Mouse (Mus musculus): ENCODE measurements around the gene Trmt44.
A peak's percentile ranks its signal among the peaks of the same experiment; 100 is the strongest.

Trmt44 gene

GRCm38 (mm10) chr5:35574653-35575599, at the start of gene Trmt44:
Trmt44 (minus strand) TSS chr5:35575070.
- peak; percentile 89 for DNase-seq (ENCODE audit: low read depth, low spot score)

GRCm38 (mm10) chr5:35623831-35624230, 49.0 kb upstream of the Trmt44 start:
- DNase-seq (ENCODE audit: low read depth, low spot score): no peak

GRCm38 (mm10) chr5:35621114-35621513, 46.2 kb upstream of the Trmt44 start:
- DNase-seq (ENCODE audit: low read depth, low spot score): no peak

- no peak for DNase-seq (ENCODE audit: low read depth, low spot score)
Measured at GRCm38 (mm10) chr5:35616943-35617342, 42.1 kb upstream of the Trmt44 start.

GRCm38 (mm10) chr5:35612722-35613121, 37.9 kb upstream of the Trmt44 start:
- no peak for DNase-seq (ENCODE audit: low read depth, low spot score)

GRCm38 (mm10) chr5:35611900-35612299, 37.0 kb upstream of the Trmt44 start:
- DNase-seq (ENCODE audit: low read depth, low spot score): no peak

GRCm38 (mm10) chr5:35611170-35611569, 36.3 kb upstream of the Trmt44 start:
- DNase-seq (ENCODE audit: low read depth, low spot score): no peak

GRCm38 (mm10) chr5:35610381-35610780, 35.5 kb upstream of the Trmt44 start:
- no peak for DNase-seq (ENCODE audit: low read depth, low spot score)

GRCm38 (mm10) chr5:35609971-35610370, 35.1 kb upstream of the Trmt44 start:
- no peak for DNase-seq (ENCODE audit: low read depth, low spot score)

- no peak for DNase-seq (ENCODE audit: low read depth, low spot score)
Measured at GRCm38 (mm10) chr5:35609381-35609780, 34.5 kb upstream of the Trmt44 start.

GRCm38 (mm10) chr5:35608559-35608958, 33.7 kb upstream of the Trmt44 start:
- no peak for DNase-seq (ENCODE audit: low read depth, low spot score)

- DNase-seq (ENCODE audit: low read depth, low spot score): no peak
Measured at GRCm38 (mm10) chr5:35607784-35608183, 32.9 kb upstream of the Trmt44 start.

GRCm38 (mm10) chr5:35606800-35607199, 31.9 kb upstream of the Trmt44 start:
- DNase-seq (ENCODE audit: low read depth, low spot score): no peak

- DNase-seq (ENCODE audit: low read depth, low spot score): no peak
Measured at GRCm38 (mm10) chr5:35605355-35605754, 30.5 kb upstream of the Trmt44 start.

GRCm38 (mm10) chr5:35601526-35601925, 26.7 kb upstream of the Trmt44 start:
- no peak for DNase-seq (ENCODE audit: low read depth, low spot score)

GRCm38 (mm10) chr5:35600233-35600632, 25.4 kb upstream of the Trmt44 start:
- DNase-seq (ENCODE audit: low read depth, low spot score): no peak

- DNase-seq (ENCODE audit: low read depth, low spot score): no peak
Measured at GRCm38 (mm10) chr5:35596169-35597160, 21.6 kb upstream of the Trmt44 start.

- DNase-seq (ENCODE audit: low read depth, low spot score): peak; percentile 83
Measured at GRCm38 (mm10) chr5:35595706-35596105, 20.8 kb upstream of the Trmt44 start.

- DNase-seq (ENCODE audit: low read depth, low spot score): no peak
Measured at GRCm38 (mm10) chr5:35594768-35595167, 19.9 kb upstream of the Trmt44 start.

GRCm38 (mm10) chr5:35593272-35593671, 18.4 kb upstream of the Trmt44 start:
- no peak for DNase-seq (ENCODE audit: low read depth, low spot score)

- DNase-seq (ENCODE audit: low read depth, low spot score): no peak
Measured at GRCm38 (mm10) chr5:35592824-35593223, 18.0 kb upstream of the Trmt44 start.
